Mouse (Mus musculus) small intestine, adult 2 months (tissue): ENCODE data around the gene Baiap2l1.

Experiments
- CTCF ChIP-seq: fragments of 200-500 bp; IDR thresholded peaks from 2 replicates; pipeline ENCODE4 v1.5.1; 2012; ENCODE audit warnings: low read depth, mild to moderate bottlenecking, control low read depth, inconsistent platforms, low read length, moderate library complexity, mixed read lengths; ENCODE audit not compliant: insufficient replicate concordance, insufficient read length; ENCODE audit errors: extremely low read depth
- POLR2A ChIP-seq: fragments of 200-500 bp; IDR thresholded peaks from 2 replicates; pipeline ENCODE4 v1.6.1; 2012; ENCODE audit warnings: low read depth, mild to moderate bottlenecking, control low read depth, inconsistent platforms, low read length, moderate library complexity

DNA sequence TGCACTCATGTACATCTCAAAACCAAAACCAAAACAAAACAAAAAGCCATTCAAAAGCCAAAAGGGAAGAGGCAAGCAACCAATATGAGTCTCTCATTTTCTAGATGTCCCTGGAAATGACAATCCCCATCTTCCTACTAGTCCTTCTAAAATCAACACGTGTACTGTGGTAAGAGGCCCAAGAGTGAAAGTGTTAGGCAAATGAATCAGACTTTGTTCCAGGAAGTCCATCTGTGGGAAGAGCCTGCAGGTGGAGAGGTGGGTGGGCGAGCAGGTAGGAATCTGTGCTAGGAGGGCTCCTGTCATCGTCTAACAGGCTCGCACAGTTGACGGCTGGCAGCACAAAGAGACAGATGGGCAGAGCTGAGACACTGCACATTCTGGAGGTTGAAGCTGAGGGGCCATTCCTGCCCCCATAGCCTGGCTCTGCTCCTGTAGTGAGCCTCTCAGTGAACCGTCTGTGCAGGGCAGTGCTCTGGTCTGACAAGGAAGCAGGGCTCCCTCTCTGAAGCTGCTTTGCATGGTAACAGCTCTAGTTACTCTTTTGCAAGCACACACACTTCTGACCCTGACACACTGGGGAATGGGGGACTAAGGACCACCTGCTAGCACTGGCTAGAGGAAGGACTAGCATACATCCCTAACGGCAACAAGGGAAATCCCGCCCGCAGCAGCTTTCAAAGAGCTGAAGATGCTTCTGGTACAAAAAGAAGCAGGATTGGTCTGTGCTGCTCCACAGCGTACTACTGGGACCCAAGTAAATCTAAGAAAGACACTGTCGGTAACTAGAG is 75.2 kb downstream of the Baiap2l1 start:
- TF ChIP-seq POLR2A = no peak
- no peak for TF ChIP-seq CTCF
